Mouse (Mus musculus): Measurements from ENCODE around the gene Neurl4. TPM values are rescaled to one million over a fixed set of nuclear protein-coding genes. Genes with fewer than 3 reads are reported as not detected.
"Not testable (repeated sequence)": the region's sequence is repeated elsewhere in the genome, so short reads cannot be mapped to it uniquely, and the experiment has no call there.

The Neurl4 gene
- polyA plus RNA-seq, 1 experiment from 2014 or later = 13.3 TPM

DNA sequence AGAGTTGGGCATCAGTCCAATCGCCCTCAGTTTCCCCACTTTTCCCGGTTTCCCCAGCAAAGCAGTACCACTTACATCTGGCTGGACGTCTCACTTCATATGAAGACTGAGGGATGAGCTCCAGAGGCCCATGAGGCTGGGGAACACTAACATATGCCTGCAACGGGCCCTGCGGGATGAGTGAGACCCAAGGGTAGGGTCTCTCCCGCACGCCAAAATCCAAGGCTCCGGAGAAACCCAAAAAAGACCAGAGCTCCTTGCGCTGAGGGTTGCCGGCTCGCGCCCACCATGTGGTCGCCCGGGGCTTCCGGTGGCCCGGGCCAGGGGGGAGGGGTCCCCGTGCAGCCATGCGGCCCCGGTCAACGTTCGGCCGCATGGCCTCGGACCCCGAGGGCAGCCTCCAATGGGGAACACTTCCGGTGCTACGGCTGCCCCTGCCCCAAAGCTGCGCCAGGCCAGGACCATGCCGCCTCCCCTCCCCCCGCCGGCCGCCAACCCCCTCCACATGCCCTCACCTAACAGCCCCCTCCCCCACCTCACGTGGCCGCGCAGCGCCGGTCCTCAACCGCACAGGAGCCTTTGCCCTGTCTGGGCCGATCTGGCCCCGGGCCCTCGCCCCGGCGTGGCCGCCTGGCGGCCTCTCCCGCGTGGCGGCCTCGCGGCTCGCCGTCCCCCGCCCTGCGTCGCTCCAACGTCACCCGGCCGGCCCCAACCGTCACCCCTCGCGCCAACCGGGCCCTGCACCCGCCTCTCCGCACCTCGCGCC is 19.6 kb downstream of the Neurl4 start:
- ATAC-seq (replicated peaks; ENCODE audit: low FRiP score, low TSS enrichment, low read depth) (peak; percentile 55), DNase-seq (ENCODE audit: low spot score) (peak; percentile 69)
- WGBS = under 1% methylated on average over 59 of the region's 65 CpGs
- Histone ChIP-seq H3K4me2 (ENCODE audit: low read length) (peak overlapping the region; percentile 90), H3K9ac (ENCODE audit: low read length) (peak overlapping the region; percentile 98), H3K36me3 (ENCODE audit: control insufficient read depth, insufficient read depth, low read length) (peaks cover 41% of the 10 kb centered on the region), H3K27ac (ENCODE audit: low read depth) (peak overlapping the region; percentile 91), H3K27me3 (replicated peaks; ENCODE audit: control insufficient read depth, insufficient read depth, low read length) (no peaks in the 10 kb centered on the region), H3K9me3 (ENCODE audit: control insufficient read depth, low read length) (no peaks in the 10 kb centered on the region), H3K4me1 (replicated peaks; ENCODE audit: control insufficient read depth, insufficient read depth, low read length) (peaks cover 13% of the 10 kb centered on the region), H3K4me3 (ENCODE audit: low read depth, low read length) (peak overlapping the region; percentile 86)

DNA sequence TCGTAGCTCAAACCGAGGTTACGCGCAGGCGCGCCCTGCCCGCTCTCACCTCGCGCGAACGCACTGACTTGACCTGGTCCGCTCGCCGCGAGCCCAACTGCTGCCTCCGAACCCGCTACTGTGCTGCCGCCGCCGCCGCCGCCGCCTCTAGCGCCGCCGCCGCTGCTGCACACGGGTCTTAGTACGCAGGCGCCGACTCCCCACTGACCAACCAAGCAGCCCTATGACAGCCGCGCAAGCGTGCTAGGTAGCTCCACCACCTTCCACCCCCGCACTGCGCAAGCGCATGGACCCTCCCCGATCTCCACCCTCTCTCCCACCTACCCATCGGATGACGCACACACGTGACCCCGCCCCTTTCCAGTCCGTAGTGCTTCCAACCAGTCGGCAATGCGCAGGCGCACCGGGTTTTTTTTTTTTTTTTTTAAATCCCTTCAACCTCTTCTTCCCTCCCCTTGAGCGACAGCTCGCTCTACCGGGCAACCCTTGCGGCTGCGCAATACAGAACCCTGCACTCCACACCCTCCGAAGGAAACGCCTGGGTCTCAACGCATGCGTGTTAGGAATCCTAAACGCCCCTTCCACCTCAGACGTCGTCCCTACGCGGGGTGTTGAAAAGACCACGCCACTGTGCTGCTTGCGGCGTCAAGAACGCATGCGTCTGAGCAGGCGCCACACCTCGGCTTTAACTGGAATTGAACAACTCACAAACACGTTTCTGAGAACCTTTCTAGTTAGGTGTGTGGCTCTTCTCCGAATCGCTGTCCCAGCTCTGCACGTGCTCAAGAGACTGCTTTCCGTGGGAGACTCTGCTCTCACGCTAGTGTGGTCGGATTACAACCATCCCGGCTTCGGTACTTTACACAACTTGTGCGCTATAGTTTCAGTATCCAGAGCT is 20.5 kb downstream of the Neurl4 start, which contains the start of gene Eif5a:
Eif5a (minus strand) TSS at position 845 of the 898 bp plus-strand sequence.
- Histone ChIP-seq H3K9me3 (ENCODE audit: control insufficient read depth, low read length) (no peaks in the 10 kb centered on the region), H3K9ac (ENCODE audit: low read length) (peak within 1 kb of the TSS; percentile 98), H3K36me3 (ENCODE audit: control insufficient read depth, insufficient read depth, low read length) (peaks cover 32% of the 10 kb centered on the region), H3K4me2 (ENCODE audit: low read length) (peak within 1 kb of the TSS; percentile 90), H3K4me1 (replicated peaks; ENCODE audit: control insufficient read depth, insufficient read depth, low read length) (peaks cover 13% of the 10 kb centered on the region), H3K4me3 (ENCODE audit: low read depth, low read length) (peak within 1 kb of the TSS; percentile 86), H3K27ac (ENCODE audit: low read depth) (peak within 1 kb of the TSS; percentile 97), H3K27me3 (replicated peaks; ENCODE audit: control insufficient read depth, insufficient read depth, low read length) (no peaks in the 10 kb centered on the region)
- under 1% methylated on average over 78 of the region's 78 CpGs for WGBS
- DNase-seq (ENCODE audit: low spot score) = peak; percentile 99
- peak; percentile 94 for ATAC-seq (replicated peaks; ENCODE audit: low FRiP score, low TSS enrichment, low read depth)

DNA sequence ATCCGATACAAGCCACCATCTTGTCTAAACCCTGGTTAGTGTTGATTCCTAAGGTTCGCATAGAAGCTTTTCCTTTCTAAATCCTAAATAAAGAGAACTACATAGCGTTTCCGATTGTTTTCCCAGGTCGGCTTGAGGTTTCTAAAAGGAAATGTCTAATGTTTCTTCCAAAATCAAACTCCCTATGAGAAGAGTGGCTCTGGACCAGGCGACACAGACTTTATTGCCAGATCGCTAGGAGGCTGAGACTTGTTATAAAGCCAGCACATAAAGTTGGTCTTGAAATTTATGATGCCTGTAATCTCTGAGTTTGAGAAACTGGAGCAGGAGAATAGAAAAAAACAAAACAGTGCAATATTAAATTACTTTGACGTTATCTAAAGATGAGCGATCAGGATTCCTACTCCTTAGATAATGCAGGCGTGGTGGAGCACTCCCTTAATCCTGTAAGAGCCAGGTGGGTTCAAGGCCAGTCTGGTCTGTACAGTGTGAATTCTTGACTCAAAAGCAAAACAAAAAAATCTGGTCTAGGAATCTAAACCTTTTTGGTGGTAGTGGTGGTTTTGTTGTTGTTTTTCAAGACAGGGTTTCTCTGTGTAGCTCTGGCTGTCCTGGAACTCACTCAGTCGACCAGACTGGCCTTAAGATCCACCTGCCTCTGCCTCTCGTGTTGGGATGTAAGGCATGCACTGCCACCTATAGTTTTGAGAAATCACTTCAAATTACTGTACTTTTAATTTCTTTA is 21.3 kb downstream of the Neurl4 start:
- ATAC-seq (replicated peaks; ENCODE audit: low FRiP score, low TSS enrichment, low read depth) = no peak
- 4% methylated on average over 12 of the region's 12 CpGs for WGBS
- Histone ChIP-seq H3K4me1 (replicated peaks; ENCODE audit: control insufficient read depth, insufficient read depth, low read length) (peaks cover 13% of the 10 kb centered on the region), H3K4me2 (ENCODE audit: low read length) (peak overlapping the region; percentile 90), H3K27ac (ENCODE audit: low read depth) (peak overlapping the region; percentile 97), H3K9me3 (ENCODE audit: control insufficient read depth, low read length) (no peaks in the 10 kb centered on the region), H3K4me3 (ENCODE audit: low read depth, low read length) (peak overlapping the region; percentile 86), H3K9ac (ENCODE audit: low read length) (peak overlapping the region; percentile 64), H3K36me3 (ENCODE audit: control insufficient read depth, insufficient read depth, low read length) (peaks cover 24% of the 10 kb centered on the region), H3K27me3 (replicated peaks; ENCODE audit: control insufficient read depth, insufficient read depth, low read length) (no peaks in the 10 kb centered on the region)
- DNase-seq (ENCODE audit: low spot score) = no peak

DNA sequence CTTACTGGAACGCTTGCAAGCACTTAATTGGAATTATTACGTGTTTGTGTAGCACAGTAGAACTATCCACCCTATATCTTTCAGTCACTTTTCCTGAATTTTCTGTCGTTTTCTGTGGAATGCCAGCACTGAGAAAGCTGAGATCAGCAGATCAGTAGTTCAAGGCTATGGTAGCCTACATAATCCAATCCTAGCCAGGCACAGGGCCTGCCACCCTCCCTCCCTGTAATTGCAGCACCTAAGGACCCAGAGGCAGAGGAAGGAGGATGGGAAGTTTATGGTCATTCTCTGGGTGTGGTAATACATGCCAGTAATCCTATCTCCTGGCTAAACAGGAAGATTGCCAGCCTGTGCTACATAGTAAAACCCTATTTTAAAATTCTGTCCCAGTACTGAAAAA is 21.9 kb downstream of the Neurl4 start:
- 51% methylated on average over 3 of the region's 3 CpGs for WGBS
- peak overlapping the region; percentile 97; the same call in 1 of the 2 replicates for H3K27ac ChIP-seq (ENCODE audit: low read depth)
- peaks cover 13% of the 10 kb centered on the region for H3K4me1 ChIP-seq (replicated peaks; ENCODE audit: control insufficient read depth, insufficient read depth, low read length)
- ATAC-seq (replicated peaks; ENCODE audit: low FRiP score, low TSS enrichment, low read depth) (no peak), DNase-seq (ENCODE audit: low spot score) (no peak)
- no peaks in the 10 kb centered on the region for H3K27me3 ChIP-seq (replicated peaks; ENCODE audit: control insufficient read depth, insufficient read depth, low read length)
- no peak overlapping the region for H3K4me3 ChIP-seq (ENCODE audit: low read depth, low read length)
- no peak overlapping the region; the same call in 1 of the 2 replicates for H3K4me2 ChIP-seq (ENCODE audit: low read length)
- no peaks in the 10 kb centered on the region for H3K9me3 ChIP-seq (ENCODE audit: control insufficient read depth, low read length)
- peaks cover 18% of the 10 kb centered on the region for H3K36me3 ChIP-seq (ENCODE audit: control insufficient read depth, insufficient read depth, low read length)
- H3K9ac ChIP-seq (ENCODE audit: low read length) = no peak overlapping the region

DNA sequence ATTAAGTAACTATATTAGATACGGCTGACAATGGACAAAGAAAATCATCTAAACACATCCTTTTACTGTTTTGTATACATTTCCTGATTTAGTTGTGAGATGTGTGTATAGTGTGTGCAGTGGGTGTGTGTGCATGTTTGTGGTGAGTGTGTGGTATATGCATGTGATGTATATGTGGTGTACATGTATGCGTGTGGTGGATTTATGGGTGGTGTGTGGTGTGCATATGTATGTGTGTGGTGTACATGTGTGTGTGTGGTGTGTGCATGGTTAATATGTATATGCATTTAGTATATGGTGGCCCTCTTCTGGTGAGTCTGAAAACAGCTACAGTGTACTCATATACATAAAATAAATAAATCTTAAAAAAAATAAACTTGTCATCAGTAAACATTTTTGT is 26.6 kb downstream of the Neurl4 start:
- H3K27ac ChIP-seq (ENCODE audit: low read depth) = no peak overlapping the region
- no peaks in the 10 kb centered on the region for H3K4me1 ChIP-seq (replicated peaks; ENCODE audit: control insufficient read depth, insufficient read depth, low read length)
- no peaks in the 10 kb centered on the region for H3K27me3 ChIP-seq (replicated peaks; ENCODE audit: control insufficient read depth, insufficient read depth, low read length)
- no peaks in the 10 kb centered on the region for H3K36me3 ChIP-seq (ENCODE audit: control insufficient read depth, insufficient read depth, low read length)
- no peak overlapping the region for H3K9ac ChIP-seq (ENCODE audit: low read length)
- no peak overlapping the region for H3K4me3 ChIP-seq (ENCODE audit: low read depth, low read length)
- no peak for ATAC-seq (replicated peaks; ENCODE audit: low FRiP score, low TSS enrichment, low read depth)
- H3K4me2 ChIP-seq (ENCODE audit: low read length) = no peak overlapping the region
- no peak for DNase-seq (ENCODE audit: low spot score)
- H3K9me3 ChIP-seq (ENCODE audit: control insufficient read depth, low read length) = no peaks in the 10 kb centered on the region
- 93% methylated on average over 2 of the region's 2 CpGs for WGBS

DNA sequence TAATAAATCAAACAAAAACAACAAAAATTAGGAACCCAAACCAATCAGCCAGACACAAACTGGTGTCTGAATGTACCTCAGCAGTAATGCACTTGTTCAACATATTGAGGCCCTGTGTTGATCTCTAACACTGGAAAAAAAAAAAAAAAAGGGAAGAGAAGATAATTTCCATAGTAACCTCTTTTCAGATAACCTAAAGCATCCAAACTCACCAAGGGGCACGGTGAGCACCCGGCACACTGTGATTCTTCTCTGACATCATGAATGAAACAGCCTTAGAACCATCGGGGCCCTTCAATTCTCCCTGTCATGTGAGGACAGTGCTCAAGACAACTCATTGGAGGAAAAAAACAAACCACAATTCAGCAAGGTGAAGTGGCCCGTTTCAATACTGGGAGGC is 28.8 kb downstream of the Neurl4 start:
- H3K27me3 ChIP-seq (replicated peaks; ENCODE audit: control insufficient read depth, insufficient read depth, low read length) = no peaks in the 10 kb centered on the region
- no peak overlapping the region for H3K27ac ChIP-seq (ENCODE audit: low read depth)
- H3K4me1 ChIP-seq (replicated peaks; ENCODE audit: control insufficient read depth, insufficient read depth, low read length) = no peaks in the 10 kb centered on the region
- ATAC-seq (replicated peaks; ENCODE audit: low FRiP score, low TSS enrichment, low read depth) = no peak
- H3K9me3 ChIP-seq (ENCODE audit: control insufficient read depth, low read length) = no peaks in the 10 kb centered on the region
- 71% methylated on average over 4 of the region's 4 CpGs for WGBS
- no peak overlapping the region for H3K4me2 ChIP-seq (ENCODE audit: low read length)
- no peak overlapping the region for H3K4me3 ChIP-seq (ENCODE audit: low read depth, low read length)
- no peak overlapping the region for H3K9ac ChIP-seq (ENCODE audit: low read length)
- DNase-seq (ENCODE audit: low spot score) = no peak
- H3K36me3 ChIP-seq (ENCODE audit: control insufficient read depth, insufficient read depth, low read length) = no peaks in the 10 kb centered on the region

DNA sequence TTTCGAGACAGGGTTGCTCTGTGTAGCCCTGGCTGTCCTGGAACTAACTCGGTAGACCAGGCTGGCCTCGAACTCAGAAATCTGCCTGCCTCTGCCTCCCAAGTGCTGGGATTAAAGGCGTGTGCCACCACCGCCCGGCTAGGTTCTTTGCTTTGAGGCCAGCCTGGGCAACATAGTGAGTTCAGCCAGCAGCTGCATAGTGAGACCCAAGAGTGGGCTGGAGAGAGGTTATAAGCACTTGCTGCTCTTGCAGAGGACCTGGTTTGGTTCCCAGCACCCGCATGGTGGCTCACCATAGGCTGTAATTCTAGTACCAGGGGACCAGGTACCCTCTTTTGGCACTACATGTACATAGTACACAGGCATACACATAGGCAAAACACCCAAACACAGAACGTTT is 29.3 kb downstream of the Neurl4 start:
- not testable (repeated sequence) for H3K27me3 ChIP-seq (replicated peaks; ENCODE audit: control insufficient read depth, insufficient read depth, low read length); DNase-seq (ENCODE audit: low spot score); H3K9me3 ChIP-seq (ENCODE audit: control insufficient read depth, low read length); H3K4me1 ChIP-seq (replicated peaks; ENCODE audit: control insufficient read depth, insufficient read depth, low read length); ATAC-seq (replicated peaks; ENCODE audit: low FRiP score, low TSS enrichment, low read depth); H3K27ac ChIP-seq (ENCODE audit: low read depth); H3K4me3 ChIP-seq (ENCODE audit: low read depth, low read length); H3K9ac ChIP-seq (ENCODE audit: low read length); H3K36me3 ChIP-seq (ENCODE audit: control insufficient read depth, insufficient read depth, low read length); H3K4me2 ChIP-seq (ENCODE audit: low read length)
- WGBS = 90% methylated on average over 8 of the region's 8 CpGs

DNA sequence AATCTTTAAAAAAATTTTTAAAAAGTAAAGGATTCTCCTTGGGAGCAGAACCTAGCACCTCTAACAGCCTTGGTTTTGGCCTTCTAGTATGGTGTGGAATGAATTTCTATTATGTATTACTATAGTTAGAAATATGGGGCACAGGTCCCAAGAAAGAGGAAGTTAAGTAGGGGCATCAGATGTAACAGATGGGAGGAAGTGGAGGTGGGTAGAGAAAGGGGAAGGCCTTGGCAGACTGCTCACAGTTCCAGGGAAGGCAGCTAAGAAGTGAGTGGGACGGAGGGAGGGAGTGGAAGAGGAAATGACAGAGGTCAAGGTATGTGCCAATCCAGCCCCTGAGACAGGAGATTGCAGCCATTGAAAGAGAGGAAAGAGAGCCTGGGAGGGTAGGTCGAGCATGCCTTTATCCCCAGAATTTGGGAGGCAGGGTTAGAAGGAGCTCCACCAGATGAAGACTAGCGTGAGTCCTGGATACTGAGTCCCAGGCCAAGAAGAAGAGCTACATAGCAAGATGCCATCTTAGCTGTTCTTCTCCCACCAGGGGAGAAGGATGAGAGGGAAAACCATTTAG is 30.2 kb downstream of the Neurl4 start:
- no peaks in the 10 kb centered on the region for H3K36me3 ChIP-seq (ENCODE audit: control insufficient read depth, insufficient read depth, low read length)
- H3K27me3 ChIP-seq (replicated peaks; ENCODE audit: control insufficient read depth, insufficient read depth, low read length) = no peaks in the 10 kb centered on the region
- H3K9ac ChIP-seq (ENCODE audit: low read length) = no peak overlapping the region
- H3K4me3 ChIP-seq (ENCODE audit: low read depth, low read length) = no peak overlapping the region
- WGBS = 65% methylated on average over 3 of the region's 3 CpGs
- H3K4me1 ChIP-seq (replicated peaks; ENCODE audit: control insufficient read depth, insufficient read depth, low read length) = peaks cover 2% of the 10 kb centered on the region
- H3K9me3 ChIP-seq (ENCODE audit: control insufficient read depth, low read length) = no peaks in the 10 kb centered on the region
- no peak overlapping the region for H3K27ac ChIP-seq (ENCODE audit: low read depth)
- H3K4me2 ChIP-seq (ENCODE audit: low read length) = no peak overlapping the region
- ATAC-seq (replicated peaks; ENCODE audit: low FRiP score, low TSS enrichment, low read depth) (no peak), DNase-seq (ENCODE audit: low spot score) (no peak)

Data from intestine, embryonic 14.5 days (tissue).